Mouse (Mus musculus) gastrocnemius, adult 2 months (tissue): ENCODE results near the gene Slc22a2. TPM values are rescaled to one million over a fixed set of nuclear protein-coding genes. Genes with fewer than 3 reads are reported as not detected.

Experiments used
- DNase-seq: peaks from one replicate; pipeline ENCODE4 v3.0.0; 2022
- H3K27ac ChIP-seq: fragments of 200-600 bp; 2 replicates; pipeline ENCODE4 v1.8.1; 2022; ENCODE audit warnings: mild to moderate bottlenecking
- H3K4me3 ChIP-seq: fragments of 200-600 bp; 2 replicates; pipeline ENCODE4 v1.8.1; 2022; ENCODE audit warnings: mild to moderate bottlenecking, moderate library complexity
- CTCF ChIP-seq: fragments of 200-600 bp; IDR thresholded peaks from 2 replicates; pipeline ENCODE4 v1.8.1; 2022; ENCODE audit warnings: antibody characterized with exemption, mild to moderate bottlenecking, moderate library complexity
- intact Hi-C: fragments of 180-260 bp; cut with DNase I; formaldehyde crosslinking; loops from one replicate; pipeline ENCODE4 v1.15.1; 2025
- total RNA-seq, 2 experiments: library from RNA; stranded (reverse); gene quantifications; 2 replicates each; pipeline ENCODE4 v1.2.3; 2021

Slc22a2 gene
- total RNA-seq, 2 experiments from 2014 or later, result not detected

DNA sequence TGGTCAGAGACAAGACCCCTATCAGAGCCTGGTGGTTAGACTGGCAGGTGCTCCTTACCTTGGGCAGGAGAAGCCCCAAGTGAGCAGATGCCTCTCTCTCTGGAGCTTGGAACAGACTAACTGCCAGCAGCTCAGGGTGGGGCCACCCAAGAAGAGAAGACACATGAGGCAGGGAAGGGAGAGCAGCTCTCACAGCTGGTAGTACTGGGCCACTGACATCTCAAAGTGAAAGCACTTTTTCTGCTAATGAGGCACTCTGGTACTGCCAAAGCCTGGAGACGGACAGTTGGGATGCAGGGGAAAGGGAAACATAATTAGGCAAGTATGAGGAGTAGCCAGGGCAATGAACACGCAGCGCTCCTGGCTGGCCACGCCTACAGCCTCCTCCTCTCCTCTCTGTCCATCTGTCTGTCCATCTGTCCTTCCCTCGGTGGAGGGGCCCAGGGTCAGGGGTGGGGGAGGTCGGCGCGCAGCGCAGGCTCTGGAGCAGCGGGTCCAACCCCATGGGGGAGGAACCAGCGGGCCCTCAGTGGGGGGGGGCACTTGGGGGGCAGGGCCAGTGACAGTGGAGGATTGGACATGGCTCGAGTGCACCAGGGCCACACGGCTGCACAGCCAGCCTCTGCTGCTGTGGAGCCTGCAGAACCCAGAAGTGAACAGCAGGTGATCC is 12.0 kb downstream of the Slc22a2 start:
- intact Hi-C loops, result no loop called here
- Histone ChIP-seq H3K4me3 (no peak overlapping the region), H3K27ac (no peak overlapping the region)
- no peak for DNase-seq
- TF ChIP-seq CTCF, result no peak

DNA sequence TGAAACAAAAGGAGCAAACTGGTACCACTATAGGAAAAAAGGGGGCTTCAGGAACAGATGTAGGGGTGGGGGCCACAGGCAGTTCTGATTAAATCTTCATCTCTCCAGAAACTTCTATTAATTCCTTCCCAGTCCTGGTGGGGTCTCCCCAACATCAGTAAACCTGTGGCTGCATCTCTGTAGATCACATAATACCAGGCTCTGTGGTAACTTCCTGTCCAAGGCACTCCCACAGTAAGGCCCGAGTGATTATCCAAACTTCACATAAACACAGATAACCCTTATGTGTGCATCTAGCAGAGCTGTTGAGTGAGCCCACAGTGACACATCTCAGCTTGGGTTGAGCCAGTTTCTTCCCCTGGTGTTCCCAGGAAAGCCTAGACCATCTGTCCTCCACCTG is 22.7 kb downstream of the Slc22a2 start:
- no peak; the same call in 1 of the 2 replicates for TF ChIP-seq CTCF
- DNase-seq, result no peak
- H3K4me3 ChIP-seq, result no peak overlapping the region
- intact Hi-C loops, result no loop called here
- H3K27ac ChIP-seq, result peak overlapping the region; percentile 38

DNA sequence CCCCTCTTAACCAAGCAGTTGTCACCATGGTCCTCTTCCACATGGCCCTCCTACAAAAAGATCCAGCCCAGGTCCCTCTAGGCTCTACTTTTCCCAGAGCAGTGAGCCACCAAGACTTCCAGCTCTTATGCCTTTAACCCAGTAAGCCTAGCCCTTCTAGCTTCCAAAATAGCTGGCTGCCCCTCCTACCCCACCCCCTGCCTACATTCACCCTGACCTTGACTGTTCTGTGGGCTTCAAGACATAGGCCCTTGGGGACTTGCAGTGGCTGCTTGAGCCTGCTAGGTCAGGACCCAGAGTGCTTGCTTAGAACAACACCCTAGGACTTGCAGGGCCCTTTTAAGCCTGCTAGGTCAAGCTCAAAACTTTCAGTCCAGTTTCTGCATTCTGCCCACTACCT is 23.3 kb downstream of the Slc22a2 start:
- no peak for DNase-seq
- no peak for TF ChIP-seq CTCF
- Histone ChIP-seq H3K27ac (peak overlapping the region; percentile 38), H3K4me3 (no peak overlapping the region)
- intact Hi-C loops, result no loop called here

DNA sequence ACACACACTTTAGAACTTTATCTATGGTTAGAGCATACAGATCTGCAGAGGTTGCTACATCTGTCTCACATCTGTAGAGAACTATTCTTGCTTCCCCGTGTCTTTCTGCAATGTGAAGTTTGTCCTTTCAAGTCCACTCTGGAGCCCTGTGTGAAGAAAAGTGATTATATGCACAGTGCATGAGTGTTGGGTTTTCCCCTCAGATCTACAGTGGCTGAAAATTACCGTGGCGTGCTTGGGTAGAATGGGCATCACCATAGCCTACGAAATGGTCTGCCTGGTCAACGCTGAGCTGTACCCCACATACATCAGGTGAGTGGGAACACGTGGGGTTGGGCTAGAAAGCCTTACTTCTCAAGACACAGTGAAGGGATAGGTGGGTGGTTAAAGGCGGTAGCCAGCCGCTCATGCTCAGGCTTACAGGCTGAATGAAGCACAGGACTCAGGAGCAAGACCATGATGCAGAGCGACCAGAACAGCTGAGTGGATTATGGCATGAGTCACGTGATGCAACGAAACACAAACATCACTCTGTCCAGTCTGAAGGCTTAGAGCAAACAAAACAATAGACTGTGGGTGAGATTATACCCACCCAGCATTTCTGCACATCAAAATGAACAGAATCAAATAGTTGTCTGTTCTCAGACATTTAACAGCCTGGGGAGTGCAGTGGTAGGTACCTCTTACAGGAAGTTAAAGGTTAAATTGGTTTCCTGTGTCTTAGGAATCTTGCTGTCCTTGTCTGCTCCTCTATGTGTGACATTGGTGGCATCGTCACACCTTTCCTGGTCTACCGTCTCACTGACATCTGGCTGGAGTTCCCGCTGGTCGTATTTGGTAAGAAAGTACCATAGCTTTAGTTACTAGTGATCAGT is 30.8 kb downstream of the Slc22a2 start:
- H3K27ac ChIP-seq, result no peak overlapping the region
- TF ChIP-seq CTCF, result no peak
- DNase-seq, result no peak
- no peak overlapping the region for H3K4me3 ChIP-seq
- intact Hi-C loops, result no loop called here

DNA sequence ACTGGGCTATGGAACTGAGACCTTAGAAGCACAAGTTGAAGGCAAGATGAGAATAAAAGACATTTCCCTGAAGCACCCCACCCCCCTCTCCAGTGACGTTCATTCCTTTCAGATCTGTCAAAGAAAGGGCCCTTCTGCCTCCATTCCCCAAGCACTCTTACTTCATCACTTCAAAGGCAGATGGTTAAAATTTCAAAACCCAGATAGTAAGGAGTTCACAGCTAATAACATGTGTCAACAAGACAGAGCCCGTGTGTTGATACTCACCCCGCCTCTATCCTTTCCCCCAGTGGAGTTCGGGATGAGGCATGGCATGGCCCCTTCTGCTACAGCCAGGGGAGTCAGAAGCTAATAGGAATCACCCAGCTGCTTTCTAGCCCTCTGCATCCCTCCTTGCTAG is 31.5 kb downstream of the Slc22a2 start:
- no peak overlapping the region for H3K27ac ChIP-seq
- no peak overlapping the region for H3K4me3 ChIP-seq
- intact Hi-C loops, result no loop called here
- DNase-seq, result no peak
- TF ChIP-seq CTCF, result no peak

DNA sequence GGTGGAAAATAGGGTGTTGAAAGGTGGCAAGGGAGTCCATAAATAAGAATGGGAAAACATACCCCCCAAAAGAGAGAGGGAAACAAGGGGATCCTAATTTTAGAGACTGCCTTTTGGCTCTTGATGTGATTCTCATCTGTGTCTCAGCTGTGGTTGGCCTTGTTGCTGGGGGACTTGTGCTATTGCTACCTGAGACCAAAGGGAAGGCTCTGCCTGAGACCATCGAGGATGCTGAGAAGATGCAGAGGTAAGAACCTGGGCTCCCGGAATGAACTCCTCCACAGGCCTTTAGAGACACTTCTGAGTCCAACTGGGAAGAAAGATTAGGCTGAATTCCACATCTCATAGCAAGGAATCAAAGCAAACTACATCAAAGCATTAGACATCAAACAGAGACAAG is 35.7 kb downstream of the Slc22a2 start:
- no peak for TF ChIP-seq CTCF
- Histone ChIP-seq H3K27ac (no peak overlapping the region), H3K4me3 (no peak overlapping the region)
- no peak for DNase-seq
- intact Hi-C loops, result no loop called here

DNA sequence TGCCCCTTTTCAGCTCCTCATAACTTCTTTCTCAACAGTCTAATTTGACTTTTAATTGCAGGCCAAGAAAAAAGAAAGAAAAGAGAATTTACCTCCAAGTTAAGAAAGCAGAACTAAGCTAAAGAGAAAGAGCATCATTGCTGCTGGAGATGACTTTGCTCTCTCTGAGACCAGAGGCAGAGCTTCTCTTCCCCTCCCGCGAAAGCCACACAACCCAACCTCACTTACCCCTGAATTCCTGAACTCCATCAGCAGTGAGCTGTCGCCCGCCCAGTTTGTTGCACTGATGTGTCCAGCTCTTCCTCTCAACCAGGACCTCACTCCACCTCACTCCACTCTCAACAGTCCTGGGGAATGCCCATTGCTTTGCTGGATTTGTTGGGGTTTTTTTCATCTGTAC is 44.1 kb downstream of the Slc22a2 start:
- intact Hi-C loops, result no loop called here
- Histone ChIP-seq H3K4me3 (no peak overlapping the region), H3K27ac (no peak overlapping the region)
- DNase-seq, result no peak
- TF ChIP-seq CTCF, result no peak

DNA sequence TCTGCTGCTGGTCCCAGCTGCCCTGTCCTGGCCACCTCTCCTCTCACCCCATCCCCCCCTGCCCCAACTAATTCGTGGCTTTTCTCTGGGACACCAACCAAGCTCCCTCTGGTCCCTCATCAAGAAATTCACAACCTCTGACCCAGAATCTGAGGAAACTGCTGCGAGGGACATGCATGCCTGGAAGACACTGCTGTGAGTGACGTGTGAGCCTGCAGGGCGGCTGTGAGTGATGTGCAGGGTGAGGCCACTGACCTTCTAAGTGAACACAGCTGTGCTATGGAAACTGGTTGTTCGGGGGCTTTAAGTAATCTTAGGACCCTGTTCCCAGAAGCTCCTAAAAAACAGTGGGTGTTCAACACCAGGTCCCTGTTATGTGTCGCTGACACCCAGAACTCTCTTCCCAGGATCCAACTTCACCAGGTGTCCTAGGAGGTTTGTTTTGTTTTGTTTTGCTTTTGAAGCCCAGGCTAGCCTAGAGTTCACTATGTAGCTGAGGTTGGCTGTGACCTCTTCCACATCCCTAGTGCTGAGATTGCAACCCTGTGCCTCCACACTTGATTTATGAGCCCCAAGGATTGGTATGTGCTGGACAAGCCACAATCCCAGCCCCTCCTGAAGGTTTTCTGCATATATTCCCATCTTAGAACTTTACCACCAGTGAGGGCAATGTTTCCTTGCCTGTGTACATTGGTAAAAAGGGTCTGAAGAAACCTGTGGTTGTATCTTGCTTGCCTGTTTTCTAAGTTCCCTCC is 47.2 kb downstream of the Slc22a2 start:
- TF ChIP-seq CTCF, result no peak
- intact Hi-C loops, result no loop called here
- Histone ChIP-seq H3K27ac (no peak overlapping the region), H3K4me3 (no peak overlapping the region)
- no peak for DNase-seq

DNA sequence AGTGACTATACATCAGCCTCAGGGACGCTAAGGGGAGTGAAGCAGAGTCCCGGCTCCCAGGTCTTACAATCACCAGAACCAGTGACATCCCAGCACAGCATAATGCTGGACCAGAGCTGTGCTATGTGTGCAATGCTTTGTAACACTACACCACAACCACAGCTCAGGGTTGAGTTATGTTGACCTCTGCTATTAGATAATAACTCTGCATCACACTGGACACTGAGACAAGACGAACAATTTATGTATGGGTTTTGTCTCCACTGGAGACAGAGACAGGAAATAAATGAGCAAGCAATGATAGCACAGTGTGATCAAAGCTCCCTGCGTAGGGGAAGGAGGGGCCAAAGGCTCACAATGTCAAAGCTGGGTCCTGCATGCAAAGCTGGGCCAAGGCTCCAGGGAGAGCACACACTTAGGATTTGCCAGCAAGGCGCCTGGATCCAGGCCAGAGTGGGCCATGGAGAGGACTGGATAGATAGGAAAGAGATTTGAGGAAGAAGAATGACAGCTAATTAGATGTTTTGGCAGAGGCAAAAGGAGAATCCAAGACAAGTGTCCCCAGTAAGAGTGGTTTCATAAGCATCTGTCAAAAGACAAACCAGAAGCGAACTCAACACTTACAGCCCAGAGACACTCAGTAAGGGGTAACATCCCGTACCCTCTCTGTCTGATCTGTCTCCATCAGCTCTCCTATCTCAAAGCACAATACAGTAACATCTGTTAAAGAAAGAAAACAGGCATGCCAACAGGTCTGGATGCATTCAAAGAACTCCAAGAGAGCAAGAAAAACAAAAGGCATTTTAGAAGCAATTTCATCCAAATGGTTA is 48.1 kb downstream of the Slc22a2 start:
- DNase-seq, result no peak
- Histone ChIP-seq H3K4me3 (no peak overlapping the region), H3K27ac (no peak overlapping the region)
- TF ChIP-seq CTCF, result no peak
- intact Hi-C loops, result no loop called here

DNA sequence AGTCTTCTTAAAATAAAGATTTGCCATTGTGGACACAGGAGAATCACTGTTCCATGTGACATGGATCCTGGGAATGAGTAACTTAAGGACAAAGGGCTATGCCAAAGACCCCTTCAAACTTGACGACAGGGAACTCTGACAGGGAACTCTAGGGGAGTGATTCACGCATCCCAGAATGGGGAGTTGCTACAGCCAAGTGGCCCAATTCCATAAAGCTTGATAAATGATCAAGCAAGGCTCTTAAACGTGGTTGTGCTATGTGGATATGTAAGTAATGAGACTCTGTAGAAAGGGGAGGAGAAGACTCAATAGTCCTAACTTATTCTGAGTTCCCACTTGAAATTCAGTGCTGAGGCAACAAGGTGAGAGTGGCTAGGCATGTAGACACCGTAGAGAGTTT is 50.9 kb downstream of the Slc22a2 start:
- intact Hi-C loops, result no loop called here
- Histone ChIP-seq H3K27ac (no peak overlapping the region), H3K4me3 (no peak overlapping the region)
- no peak for TF ChIP-seq CTCF
- no peak for DNase-seq

DNA sequence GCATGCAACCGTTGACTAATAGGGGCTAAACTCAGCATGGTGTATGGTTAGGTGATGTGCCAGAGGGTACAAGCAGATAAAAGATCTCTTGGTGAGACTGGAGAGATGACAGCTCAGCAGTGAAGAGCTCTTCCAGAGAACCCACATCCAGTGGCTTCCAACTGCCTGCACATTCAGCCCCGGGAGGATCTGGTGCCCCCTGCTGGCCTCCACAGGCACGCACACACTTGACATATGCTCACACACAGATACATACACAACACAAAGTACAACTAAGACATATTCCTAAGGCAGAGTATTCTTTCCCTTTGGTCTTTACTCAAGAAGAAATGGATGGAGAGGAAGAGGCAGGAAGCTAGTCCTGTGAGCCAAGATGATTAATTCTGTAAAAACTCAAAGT is 55.7 kb downstream of the Slc22a2 start:
- TF ChIP-seq CTCF, result no peak; the same call in 1 of the 2 replicates
- DNase-seq, result no peak
- Histone ChIP-seq H3K27ac (no peak overlapping the region), H3K4me3 (no peak overlapping the region)
- intact Hi-C loops, result no loop called here

DNA sequence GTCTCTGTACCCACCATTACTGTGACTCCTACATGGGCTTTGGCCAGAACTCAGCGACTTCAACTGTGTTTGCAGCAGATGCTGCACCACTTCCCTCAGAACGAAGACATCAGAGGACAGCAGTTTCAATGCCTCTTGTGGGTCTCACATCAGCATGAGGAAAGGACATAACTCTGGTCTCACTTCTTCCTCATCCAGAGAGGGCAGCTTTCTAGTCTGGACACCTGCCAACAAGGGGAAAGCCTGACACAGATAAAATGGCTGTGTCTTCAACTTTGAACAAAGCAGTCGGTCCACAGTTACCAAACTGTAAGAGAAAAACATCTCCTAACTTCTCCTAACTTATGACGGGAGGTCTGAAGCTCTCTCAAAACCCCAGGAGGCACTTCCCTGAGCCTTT is 57.2 kb downstream of the Slc22a2 start:
- intact Hi-C loops, result no loop called here

More for the DNA sequence above, 57.2 kb downstream of the Slc22a2 start:
- H3K4me3 ChIP-seq, result no peak overlapping the region
- no peak overlapping the region for H3K27ac ChIP-seq
- DNase-seq, result no peak
- TF ChIP-seq CTCF, result no peak
